Mouse (Mus musculus) c-Kit-positive CD71-positive TER-119-negative erythroid progenitor cells, embryonic 14.5 days (primary cell): ENCODE data around the gene Vti1b.
A peak's percentile ranks its signal among the peaks of the same experiment; 100 is the strongest.
"Not testable (repeated sequence)": the region's sequence is repeated elsewhere in the genome, so short reads cannot be mapped to it uniquely, and the experiment has no call there.

Experiments used
- DNase-seq: peaks from one replicate; pipeline ENCODE4 v3.0.0-alpha.2; 2013; ENCODE audit warnings: low read depth

Gene Vti1b

DNA sequence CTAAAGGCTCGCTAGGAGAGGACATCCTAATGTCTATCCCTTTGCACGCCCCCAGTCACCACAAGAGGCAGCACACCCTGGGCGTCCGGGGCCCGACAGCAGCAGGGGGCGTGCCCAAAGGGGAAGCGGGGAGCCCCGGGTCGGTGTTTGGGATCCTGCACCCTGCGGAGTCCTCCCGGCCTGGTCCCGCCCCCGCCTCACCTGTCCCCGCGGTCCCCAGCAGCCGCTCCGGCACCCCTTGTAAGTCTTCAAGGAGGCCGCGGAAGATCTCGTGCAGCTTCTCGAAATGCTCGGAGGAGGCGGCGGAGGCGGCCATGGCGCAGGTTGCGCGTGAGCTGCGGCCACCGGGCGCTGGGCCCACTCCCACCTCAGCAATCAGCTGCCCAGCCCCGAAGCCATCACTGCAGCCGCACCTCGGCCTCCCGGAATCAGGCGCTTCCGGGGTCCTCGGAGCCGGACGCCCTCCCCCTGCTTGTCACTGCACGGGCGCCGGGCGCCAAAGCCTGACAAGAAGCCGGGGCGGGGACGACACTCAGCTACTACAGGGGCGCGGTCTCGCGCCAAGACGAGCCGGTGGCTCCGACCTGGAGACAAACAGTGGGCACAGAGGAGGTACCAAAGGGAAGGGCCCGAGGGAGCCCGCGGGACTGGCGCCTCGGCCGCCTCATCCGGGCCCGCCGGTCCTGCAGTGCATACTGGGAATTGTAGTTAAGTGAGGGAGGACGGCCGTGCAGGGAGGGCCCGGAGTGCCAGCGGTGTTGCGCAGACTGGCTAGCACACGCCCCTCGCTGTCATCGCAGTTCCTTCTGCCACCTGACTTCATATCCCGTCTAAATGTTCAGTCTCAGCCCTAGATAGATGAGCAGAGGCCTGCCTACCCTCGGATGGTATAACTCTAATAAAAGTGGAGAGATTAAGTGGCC is at the start of gene Vti1b:
TSS of gene Vti1b (minus strand) at position 649 of the 923 bp plus-strand sequence.
- peak; percentile 78 for DNase-seq

DNA sequence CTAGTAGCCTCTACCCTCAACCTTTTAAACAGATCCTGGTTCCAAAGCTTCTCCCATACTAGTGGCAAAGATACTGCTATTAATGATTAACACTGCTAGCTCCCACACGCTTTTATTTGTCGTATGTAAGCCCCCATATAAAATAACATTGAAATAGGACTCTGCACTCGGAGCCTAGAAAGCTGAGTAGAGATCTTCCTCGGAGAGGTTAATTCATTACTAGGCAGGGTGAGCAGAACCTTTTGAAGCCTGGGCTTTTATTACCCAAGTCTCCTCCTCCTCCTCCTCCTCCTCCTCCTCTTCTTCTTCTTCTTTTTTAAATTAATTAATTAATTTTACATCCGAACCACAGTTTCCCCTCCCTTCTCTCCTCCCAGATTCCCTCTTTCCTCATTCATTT is 45.0 kb upstream of the Vti1b start:
- DNase-seq = no peak

DNA sequence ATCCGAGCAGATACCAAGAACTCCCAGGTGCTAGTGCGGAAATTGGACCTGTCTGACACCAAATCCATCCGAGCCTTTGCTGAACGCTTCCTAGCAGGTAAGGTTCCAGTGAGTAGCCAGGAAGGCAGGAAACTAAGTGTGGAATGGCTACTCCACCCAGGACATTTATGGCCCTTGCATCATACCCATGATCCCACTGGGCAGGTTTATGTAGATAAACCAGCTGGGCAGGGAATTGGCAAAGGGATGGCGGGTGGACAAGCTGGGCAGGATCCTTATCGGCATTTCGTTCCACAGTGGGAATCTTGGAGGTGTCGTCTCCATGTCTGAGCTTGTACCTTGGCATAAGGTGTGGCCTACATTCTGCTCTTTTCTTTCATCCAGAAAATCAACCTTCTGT is 39.0 kb upstream of the Vti1b start:
- no peak for DNase-seq

DNA sequence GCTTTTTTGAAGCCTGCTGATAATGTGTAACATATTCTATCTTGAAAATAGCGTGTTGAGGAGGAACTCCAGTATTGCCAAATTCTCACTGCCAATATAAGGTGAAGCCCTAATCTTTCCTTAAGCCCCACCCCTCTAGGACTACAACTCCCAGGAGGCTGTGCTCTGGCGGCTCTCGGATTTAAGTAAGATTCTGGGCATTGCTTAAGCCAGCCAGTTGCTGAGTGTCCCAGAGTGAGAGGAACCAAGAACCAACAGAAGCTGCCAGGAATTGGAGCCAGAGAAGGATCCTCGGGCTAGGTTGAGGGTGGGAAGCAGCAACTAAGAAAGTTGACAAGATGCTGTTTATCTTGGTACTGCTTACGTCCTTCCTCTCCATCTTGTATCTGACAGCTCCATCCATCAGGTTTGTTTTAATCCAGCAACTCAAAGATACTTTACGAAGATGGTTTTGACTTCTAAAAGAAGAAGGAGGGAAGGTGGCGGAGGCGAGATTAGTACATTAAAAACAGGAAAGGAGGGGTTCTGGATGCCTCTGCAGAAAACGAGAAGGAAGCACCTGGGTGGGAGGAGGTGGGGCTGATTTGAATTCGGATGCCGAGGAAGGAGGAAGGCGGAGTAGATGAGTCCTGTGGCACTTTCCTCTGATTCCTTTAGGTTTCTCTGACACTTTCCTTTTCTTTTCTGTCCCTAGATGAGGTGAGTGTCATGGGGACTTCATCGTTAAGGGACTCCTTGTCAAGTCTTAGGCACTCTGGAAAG is 36.4 kb upstream of the Vti1b start, which contains the start of gene Rdh12:
TSS of gene Rdh12 (plus strand) at position 212 of the 762 bp plus-strand sequence.
- no peak for DNase-seq

- DNase-seq = no peak
These were observed 29.4 kb upstream of the Vti1b start for GRCm38 (mm10) chr12:79201882-79202281.

DNA sequence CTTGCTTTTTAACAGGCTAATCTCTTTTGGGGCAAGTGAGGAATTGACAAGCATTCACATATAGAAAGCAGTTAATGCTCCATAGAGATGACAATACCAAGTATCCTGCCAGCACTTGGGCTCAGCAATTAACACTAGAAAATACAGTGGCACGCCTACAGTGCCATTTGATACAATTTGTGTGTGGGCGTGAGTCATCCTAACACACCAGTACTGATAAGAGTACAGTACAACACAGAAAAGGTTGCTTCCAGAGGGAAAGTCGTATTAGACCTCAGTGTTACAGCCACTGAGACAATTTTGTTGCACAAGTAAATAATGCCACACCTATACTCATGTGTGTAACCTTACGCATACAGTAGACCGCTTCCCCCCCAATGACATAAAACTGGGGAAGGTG is 24.6 kb upstream of the Vti1b start:
- DNase-seq = no peak

- DNase-seq = peak; percentile 63
These were observed 21.0 kb upstream of the Vti1b start for GRCm38 (mm10) chr12:79193441-79193840.

GRCm38 (mm10) chr12:79192193-79192592 is 19.7 kb upstream of the Vti1b start, which contains the start of gene Rdh11:
TSS of gene Rdh11 (minus strand) at chr12:79192293.
- DNase-seq = no peak

GRCm38 (mm10) chr12:79191701-79192100 is 19.2 kb upstream of the Vti1b start:
- DNase-seq = peak; percentile 77

- DNase-seq = peak; percentile 83
These were observed 18.6 kb upstream of the Vti1b start for GRCm38 (mm10) chr12:79190931-79191673.

DNA sequence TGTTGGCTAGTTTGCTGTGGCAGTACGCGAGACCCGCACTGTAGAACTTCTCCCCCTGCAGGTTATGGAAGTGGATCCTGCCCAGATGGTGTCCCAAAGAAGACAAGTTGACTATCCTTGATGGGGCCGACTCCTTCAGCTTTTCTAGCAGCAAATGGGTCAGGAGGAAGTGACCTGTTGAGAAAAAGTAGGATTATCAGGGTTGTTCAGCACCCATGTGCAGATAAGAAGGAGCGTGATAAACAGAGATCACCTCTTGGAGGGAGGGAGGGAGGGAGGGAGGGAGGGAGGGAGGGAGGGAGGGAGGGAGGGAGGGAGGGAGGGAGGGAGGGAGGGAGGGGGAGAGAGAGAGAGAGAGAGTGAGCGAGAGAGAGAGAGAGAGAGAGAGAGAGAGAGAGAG is 12.7 kb upstream of the Vti1b start:
- not testable (repeated sequence) for DNase-seq

- no peak for DNase-seq
These were observed 3.5 kb upstream of the Vti1b start for GRCm38 (mm10) chr12:79175998-79176397.

DNA sequence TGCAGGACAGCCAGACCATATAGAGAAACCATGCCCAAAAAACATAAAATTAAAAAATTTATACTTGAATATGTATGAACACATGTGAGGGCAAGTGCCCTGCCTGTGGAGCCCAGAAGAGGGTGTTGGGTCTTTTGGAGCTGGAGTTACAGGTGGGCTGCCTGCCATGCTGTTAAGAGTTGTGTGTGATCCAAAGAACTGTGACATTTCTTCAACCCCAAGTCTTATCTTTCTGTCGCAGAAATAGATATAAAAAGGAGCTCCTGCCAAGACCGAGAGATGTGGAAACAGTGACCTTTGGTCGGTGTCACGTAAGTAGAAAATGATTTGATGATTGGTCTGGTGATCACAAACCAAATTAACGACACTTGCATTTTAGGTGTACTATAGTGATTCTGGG is 1.3 kb upstream of the Vti1b start:
- peak; percentile 48 for DNase-seq

- DNase-seq = no peak
These were observed 1.0 kb downstream of the Vti1b start for GRCm38 (mm10) chr12:79171269-79171995.

- no peak for DNase-seq
These were observed 2.0 kb downstream of the Vti1b start for GRCm38 (mm10) chr12:79170421-79170820.

DNA sequence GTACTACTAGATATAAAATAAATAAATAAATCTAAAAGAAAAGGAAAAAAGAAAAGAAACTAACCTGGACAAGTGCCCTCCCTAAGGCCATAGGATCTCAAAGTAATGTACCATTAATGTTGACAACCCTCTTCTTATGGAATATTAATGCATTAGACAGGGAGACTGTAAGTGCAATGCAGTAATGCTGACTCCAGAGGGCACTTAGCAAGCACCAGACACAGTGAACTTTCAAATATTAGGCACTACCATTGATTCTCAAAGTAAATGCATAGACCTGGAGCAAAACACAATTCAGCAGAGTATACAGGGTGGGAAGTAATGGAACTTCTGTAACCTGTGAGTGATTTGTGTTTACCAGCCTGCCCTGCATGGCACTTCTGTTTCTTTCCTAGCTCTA is 3.3 kb downstream of the Vti1b start:
- DNase-seq = no peak

DNA sequence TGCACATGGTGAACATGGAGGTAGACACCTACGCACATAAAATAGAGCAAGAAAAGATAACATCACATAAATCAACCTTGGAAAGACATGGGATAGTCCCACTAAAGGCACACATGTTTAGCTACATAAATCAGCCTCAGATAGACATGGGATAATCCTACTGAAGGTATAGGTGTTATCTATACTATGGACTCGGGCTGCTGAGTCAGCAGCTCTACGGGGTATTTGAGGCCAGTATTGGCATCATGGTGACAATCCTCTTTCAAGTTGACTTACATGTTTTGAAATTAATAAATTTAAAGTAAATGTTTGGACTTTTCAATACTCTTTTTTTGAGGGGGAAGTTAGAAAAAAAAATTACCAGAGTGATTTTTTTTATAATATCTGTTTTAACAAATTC is 9.6 kb downstream of the Vti1b start:
- DNase-seq = no peak

- no peak for DNase-seq
These were observed 22.8 kb downstream of the Vti1b start for GRCm38 (mm10) chr12:79149653-79150052.

GRCm38 (mm10) chr12:79141384-79141783 is 31.1 kb downstream of the Vti1b start:
- no peak for DNase-seq

DNA sequence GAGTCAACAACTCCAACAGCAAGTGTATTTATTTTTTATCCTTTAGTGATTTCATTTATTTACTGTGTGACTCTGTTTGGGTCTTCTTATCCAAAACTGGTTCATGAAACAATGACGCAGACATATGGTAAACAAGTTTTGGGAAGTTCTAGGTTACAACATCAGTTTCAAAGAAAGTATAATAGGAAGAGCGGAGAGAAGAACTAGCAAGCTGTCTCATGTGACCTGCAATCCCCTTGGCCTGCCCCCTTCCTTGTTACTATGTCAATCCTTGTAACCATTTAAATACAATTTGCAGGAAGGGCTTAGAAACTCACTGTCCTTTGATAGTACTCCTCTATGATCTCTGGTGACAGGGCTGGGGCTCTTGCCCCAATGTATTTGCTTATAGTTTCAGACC is 31.7 kb downstream of the Vti1b start:
- no peak for DNase-seq

GRCm38 (mm10) chr12:79139417-79139816 is 33.0 kb downstream of the Vti1b start:
- DNase-seq = no peak

DNA sequence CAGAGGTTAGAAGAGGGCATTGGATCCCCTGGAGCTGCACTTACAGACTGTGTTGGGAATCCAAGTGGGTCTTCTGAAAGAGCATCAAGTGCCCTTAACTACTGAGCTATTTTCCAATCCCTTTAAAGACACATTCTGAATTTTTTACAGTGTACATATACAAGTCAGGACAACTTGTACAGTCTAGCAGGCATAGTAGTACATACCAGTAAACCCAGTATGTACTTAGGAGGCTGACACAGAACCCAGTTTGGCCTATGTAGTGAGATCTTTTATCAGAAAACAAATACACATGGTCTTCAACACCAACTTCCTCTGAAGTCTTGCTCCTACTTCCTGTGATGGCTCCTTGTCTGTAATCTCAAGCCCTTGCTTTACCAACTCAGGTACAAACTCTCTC is 33.5 kb downstream of the Vti1b start:
- no peak for DNase-seq
